Mouse (Mus musculus): ENCODE data around the gene Pde7b. TPM values are rescaled to one million over a fixed set of nuclear protein-coding genes. Genes with fewer than 3 reads are reported as not detected.

The Pde7b gene
- polyA plus RNA-seq, 2 experiments = 0.22 to 0.39 TPM

DNA sequence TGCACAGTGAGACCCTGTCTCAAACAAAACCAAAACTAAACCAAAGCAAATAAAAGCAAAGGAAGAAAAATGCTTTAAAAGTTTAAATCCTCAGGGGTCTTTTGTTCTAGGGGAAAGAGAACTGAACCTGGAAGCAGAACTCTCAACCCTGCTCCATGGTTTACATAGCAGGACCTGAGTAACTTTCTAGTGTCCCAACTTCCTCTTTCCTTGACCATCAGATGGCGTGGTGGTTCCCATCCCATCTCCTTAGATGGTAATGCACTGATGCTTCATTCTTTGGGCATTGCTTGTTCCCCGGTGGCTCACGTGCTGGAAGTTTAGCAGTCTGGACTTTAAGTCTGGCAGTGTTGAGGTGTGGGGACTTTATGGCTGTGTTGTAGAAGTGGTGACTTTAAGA is 343.5 kb downstream of the Pde7b start:
- Histone ChIP-seq H3K4me3 (ENCODE audit: insufficient read depth in 1 of 2, low read depth in 2 of 2, low read length in 2 of 2) (no peak overlapping the region), H3K9me3 (ENCODE audit: control insufficient read depth, low read length) (no peaks in the 10 kb centered on the region), H3K9ac (replicated peaks) (no peak overlapping the region), H3K4me2 (ENCODE audit: low read depth) (no peak overlapping the region), H3K27ac (no peak overlapping the region), H3K27me3 (ENCODE audit: control insufficient read depth, insufficient read depth, low read length) (no peaks in the 10 kb centered on the region), H3K4me1 (replicated peaks; ENCODE audit: control insufficient read depth in 2 of 2, insufficient read depth in 2 of 2, low read length in 1 of 2) (no peaks in the 10 kb centered on the region), H3K36me3 (replicated peaks; ENCODE audit: control insufficient read depth, insufficient read depth, low read depth) (no peaks in the 10 kb centered on the region)
- no peak for ATAC-seq (ENCODE audit: insufficient read depth)
- WGBS (ENCODE audit: insufficient replicate concordance) = 47% methylated on average over 3 of the region's 3 CpGs
- TF ChIP-seq EP300 (IDR thresholded peaks at IDR 0.05; ENCODE audit: low read depth) = no peak
- no peak for TF ChIP-seq CTCF (IDR thresholded peaks at IDR 0.05; ENCODE audit: low read depth)
- no peak for DNase-seq (ENCODE audit: low read depth in 3 of 3, low spot score in 3 of 3)

DNA sequence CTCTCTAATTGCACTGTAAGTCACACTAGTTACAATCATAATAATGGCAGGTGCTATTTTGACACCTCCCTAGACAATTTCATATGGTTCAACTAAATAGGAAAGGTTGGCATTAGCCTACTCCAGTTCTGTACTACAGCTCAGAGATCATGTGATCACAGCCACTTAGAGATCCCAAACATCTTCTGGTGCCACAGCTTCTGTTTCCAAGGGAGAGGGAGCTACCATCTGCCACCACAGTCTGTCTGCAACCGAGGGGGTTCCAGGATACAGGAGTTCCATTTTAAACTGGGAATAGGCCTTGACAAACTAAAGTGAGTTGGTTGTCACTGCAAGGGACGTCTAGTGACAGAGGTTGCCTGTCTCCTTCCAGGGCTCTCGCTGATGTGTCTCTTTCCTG is 344.1 kb downstream of the Pde7b start:
- H3K9ac ChIP-seq (replicated peaks) = no peak overlapping the region
- H3K4me1 ChIP-seq (replicated peaks; ENCODE audit: control insufficient read depth in 2 of 2, insufficient read depth in 2 of 2, low read length in 1 of 2) = no peaks in the 10 kb centered on the region
- DNase-seq (ENCODE audit: low read depth in 3 of 3, low spot score in 3 of 3) (no peak), ATAC-seq (ENCODE audit: insufficient read depth) (no peak)
- 63% methylated on average over 3 of the region's 3 CpGs for WGBS (ENCODE audit: insufficient replicate concordance)
- no peak overlapping the region for H3K4me2 ChIP-seq (ENCODE audit: low read depth)
- no peak overlapping the region for H3K4me3 ChIP-seq (ENCODE audit: insufficient read depth in 1 of 2, low read depth in 2 of 2, low read length in 2 of 2)
- H3K36me3 ChIP-seq (replicated peaks; ENCODE audit: control insufficient read depth, insufficient read depth, low read depth) = no peaks in the 10 kb centered on the region
- H3K27ac ChIP-seq = no peak overlapping the region
- no peaks in the 10 kb centered on the region for H3K9me3 ChIP-seq (ENCODE audit: control insufficient read depth, low read length)
- no peak for TF ChIP-seq EP300 (IDR thresholded peaks at IDR 0.05; ENCODE audit: low read depth)
- TF ChIP-seq CTCF (IDR thresholded peaks at IDR 0.05; ENCODE audit: low read depth) = no peak
- H3K27me3 ChIP-seq (ENCODE audit: control insufficient read depth, insufficient read depth, low read length) = no peaks in the 10 kb centered on the region

DNA sequence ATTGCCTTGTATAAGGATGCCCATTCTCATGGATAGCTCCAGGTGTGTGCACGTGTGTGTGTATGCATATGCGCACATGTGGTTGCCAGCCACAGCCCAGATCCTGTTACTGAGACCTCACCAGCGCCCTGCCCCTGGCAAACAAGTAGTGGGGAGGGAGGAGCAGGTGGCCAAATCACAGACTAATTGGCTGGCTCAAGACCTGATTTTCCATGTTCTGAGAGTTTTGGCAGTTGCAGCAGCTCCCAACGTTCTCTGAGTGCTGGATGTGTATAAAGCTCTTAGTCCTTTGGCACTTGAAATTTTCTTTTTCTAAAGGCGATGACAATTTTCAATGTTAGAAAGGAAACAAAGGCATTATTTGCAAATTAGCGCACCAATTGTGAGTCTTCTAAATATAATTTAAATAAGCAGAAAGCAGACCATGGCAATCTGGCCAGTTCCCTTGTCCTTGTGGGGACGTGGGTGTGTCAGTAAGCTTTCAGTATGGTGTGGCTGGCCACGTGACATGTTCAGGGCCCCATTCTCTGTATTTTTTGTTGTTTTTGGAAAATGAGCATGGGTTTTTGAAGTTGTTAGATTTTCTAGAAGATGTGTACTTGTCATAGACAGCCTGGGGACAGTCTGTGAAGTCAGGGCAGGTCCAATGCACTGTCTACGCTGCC is 345.7 kb downstream of the Pde7b start:
- ATAC-seq (ENCODE audit: insufficient read depth) (no peak), DNase-seq (ENCODE audit: low read depth in 3 of 3, low spot score in 3 of 3) (no peak)
- Histone ChIP-seq H3K36me3 (replicated peaks; ENCODE audit: control insufficient read depth, insufficient read depth, low read depth) (no peaks in the 10 kb centered on the region), H3K27me3 (ENCODE audit: control insufficient read depth, insufficient read depth, low read length) (no peaks in the 10 kb centered on the region), H3K4me2 (ENCODE audit: low read depth) (no peak overlapping the region), H3K4me3 (ENCODE audit: insufficient read depth in 1 of 2, low read depth in 2 of 2, low read length in 2 of 2) (no peak overlapping the region), H3K27ac (no peak overlapping the region), H3K4me1 (replicated peaks; ENCODE audit: control insufficient read depth in 2 of 2, insufficient read depth in 2 of 2, low read length in 1 of 2) (no peaks in the 10 kb centered on the region), H3K9me3 (ENCODE audit: control insufficient read depth, low read length) (no peaks in the 10 kb centered on the region), H3K9ac (replicated peaks) (no peak overlapping the region)
- 64% methylated on average over 9 of the region's 9 CpGs for WGBS (ENCODE audit: insufficient replicate concordance)
- TF ChIP-seq EP300 (IDR thresholded peaks at IDR 0.05; ENCODE audit: low read depth) (no peak), CTCF (IDR thresholded peaks at IDR 0.05; ENCODE audit: low read depth) (no peak)

DNA sequence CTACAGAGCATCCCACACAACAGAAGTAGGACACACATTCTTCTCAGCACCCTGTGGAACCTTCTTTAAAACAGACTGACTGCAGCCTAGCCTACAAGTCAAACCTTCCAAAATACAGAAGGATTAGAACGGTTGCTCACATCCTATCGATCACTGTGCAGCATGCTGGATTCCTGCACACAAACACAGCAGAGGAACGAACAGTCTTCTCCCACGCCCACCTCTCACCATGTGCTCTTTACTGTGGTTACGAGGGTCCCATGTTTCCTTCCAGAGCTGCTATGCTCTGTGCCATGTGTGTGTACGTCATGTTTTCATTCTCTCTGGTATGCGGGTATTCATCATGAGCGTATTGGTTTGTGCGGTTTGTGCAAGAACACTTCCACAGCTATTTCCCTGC is 347.3 kb downstream of the Pde7b start:
- WGBS (ENCODE audit: insufficient replicate concordance) = 65% methylated on average over 9 of the region's 9 CpGs
- DNase-seq (ENCODE audit: low read depth in 3 of 3, low spot score in 3 of 3) = no peak
- ATAC-seq (ENCODE audit: insufficient read depth) = no peak
- Histone ChIP-seq H3K4me2 (ENCODE audit: low read depth) (no peak overlapping the region), H3K9ac (replicated peaks) (no peak overlapping the region), H3K27ac (no peak overlapping the region), H3K27me3 (ENCODE audit: control insufficient read depth, insufficient read depth, low read length) (no peaks in the 10 kb centered on the region), H3K4me1 (replicated peaks; ENCODE audit: control insufficient read depth in 2 of 2, insufficient read depth in 2 of 2, low read length in 1 of 2) (no peaks in the 10 kb centered on the region), H3K4me3 (ENCODE audit: insufficient read depth in 1 of 2, low read depth in 2 of 2, low read length in 2 of 2) (no peak overlapping the region), H3K9me3 (ENCODE audit: control insufficient read depth, low read length) (no peaks in the 10 kb centered on the region), H3K36me3 (replicated peaks; ENCODE audit: control insufficient read depth, insufficient read depth, low read depth) (no peaks in the 10 kb centered on the region)
- TF ChIP-seq EP300 (IDR thresholded peaks at IDR 0.05; ENCODE audit: low read depth) (no peak), CTCF (IDR thresholded peaks at IDR 0.05; ENCODE audit: low read depth) (no peak)

DNA sequence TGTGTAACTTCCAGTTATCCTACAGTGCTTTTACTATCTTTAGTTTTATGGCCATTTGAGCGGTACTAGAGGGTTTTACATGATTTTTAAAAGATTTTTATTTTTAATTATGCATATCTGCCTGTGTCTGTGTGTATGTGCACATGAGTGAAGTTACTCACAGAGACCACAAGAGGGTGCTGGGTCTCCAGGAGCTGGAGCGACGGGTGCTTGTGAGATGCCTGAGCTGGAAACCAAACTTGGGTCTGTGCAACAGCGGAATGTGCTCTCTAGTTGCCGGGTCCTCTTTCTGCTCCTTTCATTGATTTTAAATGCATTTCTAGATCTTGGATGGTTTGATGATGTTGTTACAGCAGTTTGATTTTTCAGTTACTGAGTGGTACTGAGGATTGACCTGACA is 352.8 kb downstream of the Pde7b start:
- no peak overlapping the region for H3K4me2 ChIP-seq (ENCODE audit: low read depth)

More for the DNA sequence above, 352.8 kb downstream of the Pde7b start:
- 86% methylated on average over 5 of the region's 5 CpGs for WGBS (ENCODE audit: insufficient replicate concordance)
- Histone ChIP-seq H3K9me3 (ENCODE audit: control insufficient read depth, low read length) (no peaks in the 10 kb centered on the region), H3K9ac (replicated peaks) (no peak overlapping the region), H3K4me3 (ENCODE audit: insufficient read depth in 1 of 2, low read depth in 2 of 2, low read length in 2 of 2) (no peak overlapping the region), H3K27ac (no peak overlapping the region), H3K36me3 (replicated peaks; ENCODE audit: control insufficient read depth, insufficient read depth, low read depth) (no peaks in the 10 kb centered on the region), H3K27me3 (ENCODE audit: control insufficient read depth, insufficient read depth, low read length) (no peaks in the 10 kb centered on the region), H3K4me1 (replicated peaks; ENCODE audit: control insufficient read depth in 2 of 2, insufficient read depth in 2 of 2, low read length in 1 of 2) (no peaks in the 10 kb centered on the region)
- DNase-seq (ENCODE audit: low read depth in 3 of 3, low spot score in 3 of 3) = no peak
- no peak for ATAC-seq (ENCODE audit: insufficient read depth)
- TF ChIP-seq EP300 (IDR thresholded peaks at IDR 0.05; ENCODE audit: low read depth) = no peak
- peak; percentile 37; the same call in 1 of the 2 replicates for TF ChIP-seq CTCF (IDR thresholded peaks at IDR 0.05; ENCODE audit: low read depth)
